Mouse (Mus musculus): ENCODE results near the gene Il1a.
A peak's percentile ranks its signal among the peaks of the same experiment; 100 is the strongest.

The Il1a gene

DNA sequence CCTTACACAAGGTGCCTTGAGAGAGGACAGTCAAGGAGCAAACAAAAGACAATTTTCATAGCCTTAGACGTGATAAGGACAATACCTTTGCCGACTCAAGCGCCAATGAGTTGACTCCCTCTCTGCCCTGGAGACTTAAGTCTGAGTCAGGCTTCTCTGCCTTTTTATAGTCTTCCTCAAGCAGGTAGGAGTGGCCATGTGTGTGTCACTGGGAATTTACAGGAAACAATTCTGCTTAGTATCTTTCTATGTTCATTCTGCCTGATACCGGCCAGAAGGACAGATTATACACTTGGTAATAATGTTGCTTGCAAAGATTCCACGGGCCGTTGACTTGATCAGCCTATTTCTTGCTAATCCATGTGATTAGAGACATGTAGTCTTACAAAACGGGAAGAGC, at the start of gene Il1a:
Gene Il1a (minus strand): TSS at position 137 of the 400 bp plus-strand sequence.
- DNase-seq = no peak

DNA sequence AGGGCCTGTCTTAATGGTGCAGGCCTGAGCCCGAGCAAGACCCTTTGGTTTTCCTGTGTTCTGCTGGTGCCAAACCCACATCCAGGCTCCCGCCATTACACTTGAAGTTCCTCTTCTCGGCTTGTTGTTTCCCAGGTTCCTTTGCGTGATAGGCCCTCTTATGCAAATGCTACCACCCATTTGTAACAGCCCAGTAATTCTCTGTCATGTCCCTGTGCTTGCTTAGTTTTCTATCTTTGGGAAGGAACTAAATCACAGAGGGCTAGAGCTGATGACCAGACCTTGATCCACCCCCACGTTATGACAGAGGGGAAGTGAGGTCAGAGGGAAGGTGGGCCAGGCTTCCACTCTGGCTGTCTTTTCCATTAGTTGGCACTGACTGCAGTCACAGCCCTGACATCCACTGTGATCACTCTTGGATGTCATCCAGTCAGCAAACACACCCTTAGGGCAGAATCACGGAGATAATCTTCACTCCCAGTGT, 28.4 kb upstream of the Il1a start:
- DNase-seq = peak; percentile 56 to 61

DNA sequence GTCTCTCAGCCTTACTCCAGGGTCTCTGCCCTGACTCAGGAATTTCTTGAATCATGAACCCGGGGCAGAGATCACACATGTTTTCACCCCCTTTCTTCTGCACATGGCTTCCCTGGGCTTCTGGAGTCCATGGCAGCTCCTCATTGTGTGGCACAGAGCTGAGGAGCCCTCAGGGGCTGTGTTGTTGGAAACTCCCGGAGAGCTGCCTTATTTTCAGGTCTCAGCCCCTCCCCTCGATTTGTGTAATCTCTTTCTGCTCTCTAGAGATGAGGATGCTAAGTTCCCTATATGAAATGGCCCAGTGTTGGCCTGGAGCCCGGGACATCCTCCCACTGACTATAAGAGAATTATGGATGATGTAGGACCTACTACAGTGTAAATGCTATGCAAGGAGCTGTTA, 23.7 kb upstream of the Il1a start:
- DNase-seq = no peak

DNA sequence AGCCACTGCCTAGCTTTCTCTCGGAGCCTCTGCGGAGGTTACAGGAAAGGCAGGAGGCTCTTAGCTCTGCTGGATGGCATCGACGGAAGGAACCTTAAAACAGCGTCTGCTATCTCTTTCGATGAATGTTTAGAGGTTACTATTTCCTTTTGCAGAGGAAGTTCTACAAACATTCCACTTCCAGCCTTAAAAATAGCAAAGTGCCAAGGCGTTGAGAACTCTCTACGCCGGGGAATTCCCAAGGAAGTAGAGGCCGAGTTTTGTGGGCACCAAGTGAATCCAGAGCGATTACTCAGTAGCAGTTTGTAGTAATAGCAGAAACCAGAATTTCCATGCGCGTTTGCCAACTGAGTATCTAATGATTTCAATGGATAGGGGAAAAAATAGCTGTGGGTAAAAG, 20.8 kb upstream of the Il1a start:
- DNase-seq = peak; percentile 31 to 43

DNA sequence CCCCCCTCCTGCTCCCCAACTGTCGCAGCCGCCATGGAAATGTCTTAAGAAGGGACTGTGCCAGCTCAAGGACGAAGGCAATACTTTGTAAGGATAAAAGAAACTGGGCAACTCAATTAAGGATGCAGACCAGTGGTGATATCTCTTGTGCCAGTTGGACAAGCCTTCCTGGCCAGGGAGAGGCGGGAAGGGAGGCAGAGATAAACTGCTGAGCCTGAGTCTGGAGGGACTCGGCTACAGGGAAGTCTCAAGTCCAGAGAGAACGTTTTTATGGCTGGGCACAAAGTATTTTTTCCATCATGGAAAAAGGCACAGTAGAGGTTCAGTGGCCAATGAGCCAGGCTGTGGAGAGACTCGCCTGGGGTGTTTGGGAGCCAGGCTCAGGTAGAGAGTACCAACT, 20.3 kb upstream of the Il1a start:
- no peak for DNase-seq

DNA sequence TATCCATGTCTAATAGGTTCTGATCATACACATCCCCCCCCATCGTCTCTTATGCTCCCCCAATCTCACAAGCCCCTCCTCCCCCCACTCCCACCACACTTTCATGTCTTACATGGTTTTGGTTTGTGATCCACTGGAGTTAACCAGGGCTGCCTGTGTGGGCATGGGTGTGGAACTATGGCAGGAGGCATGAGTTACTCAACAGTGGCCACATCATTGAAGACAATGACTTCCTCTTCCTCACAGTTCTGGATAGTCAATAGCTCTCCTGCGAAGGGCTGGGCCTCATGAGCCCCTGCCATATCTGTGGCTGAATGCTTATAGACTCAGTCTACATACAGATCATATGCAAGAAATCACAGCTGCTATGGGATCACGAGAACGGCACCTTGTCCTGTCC, 18.5 kb upstream of the Il1a start:
- DNase-seq = peak in 1 of 2 experiments; percentile 12

DNA sequence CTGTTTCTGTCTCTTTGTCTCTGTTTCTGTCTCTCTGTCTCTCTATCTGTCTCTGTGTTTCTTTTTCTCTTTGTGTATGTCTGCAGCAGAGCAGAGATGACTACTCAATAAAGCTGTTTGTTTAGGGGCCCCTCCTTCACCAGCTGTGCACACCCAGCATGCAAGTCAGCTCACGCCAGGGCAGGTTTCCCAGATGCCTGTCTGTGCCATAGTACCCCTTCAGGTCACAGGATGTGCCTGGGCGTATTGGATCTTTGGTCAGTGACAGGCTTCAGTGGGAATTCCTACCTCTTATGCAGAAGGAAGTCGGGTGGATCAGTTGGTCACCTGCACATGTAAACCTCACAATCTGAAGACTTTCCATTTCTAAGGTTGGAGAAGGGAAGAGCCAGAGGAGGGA, 14.4 kb upstream of the Il1a start:
- DNase-seq = no peak

DNA sequence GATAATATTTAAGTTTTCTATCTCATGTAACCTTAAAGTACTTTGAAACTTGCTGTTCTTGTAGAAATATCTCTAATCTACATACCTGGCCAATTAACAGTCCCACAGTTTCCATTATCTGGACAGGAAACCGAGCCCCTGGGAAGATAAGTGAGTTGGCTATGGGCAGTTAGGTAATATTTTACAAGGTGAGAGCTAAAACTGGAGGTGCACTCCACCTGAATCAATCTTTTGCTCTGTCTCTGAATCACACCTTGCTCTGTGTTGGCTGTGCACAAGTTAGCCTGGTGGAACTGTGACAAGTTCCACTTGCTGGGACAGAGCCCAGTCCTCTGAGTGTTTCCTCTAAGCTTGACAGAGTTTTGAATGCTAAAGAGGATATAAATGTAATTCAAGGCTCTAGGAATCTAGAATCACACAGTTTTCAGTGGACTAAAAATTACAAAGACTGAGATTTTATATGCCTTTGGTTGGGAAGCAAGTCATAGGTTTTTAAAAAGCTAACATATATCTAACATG, 12.4 kb upstream of the Il1a start:
- DNase-seq = no peak

DNA sequence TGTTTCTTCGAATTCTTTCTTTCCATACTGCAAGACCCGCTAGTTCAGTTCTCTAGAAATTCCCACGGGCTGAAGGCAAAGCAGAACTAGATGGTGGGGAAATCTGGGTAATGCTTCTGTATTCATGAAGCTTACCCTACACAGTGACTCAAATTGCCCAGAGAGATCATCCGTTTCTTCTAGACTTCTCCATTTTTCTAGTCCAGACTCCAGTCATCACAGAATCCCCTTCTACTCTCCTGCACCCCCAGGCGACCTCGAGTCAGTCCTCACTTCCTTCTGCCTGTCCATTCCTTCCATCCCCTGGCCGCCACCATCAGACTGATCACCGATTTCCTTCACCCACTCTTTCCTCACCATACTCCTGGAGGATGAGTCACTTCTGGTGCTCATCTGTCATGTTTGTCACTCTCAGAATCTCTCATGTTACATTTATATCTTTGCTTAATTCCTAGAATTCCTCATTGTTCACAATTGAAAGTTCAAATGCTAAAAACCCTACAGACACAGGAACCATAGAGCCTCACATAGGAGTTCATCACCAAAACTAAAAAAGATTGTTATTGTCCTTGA, 10.3 kb upstream of the Il1a start:
- DNase-seq = no peak

DNA sequence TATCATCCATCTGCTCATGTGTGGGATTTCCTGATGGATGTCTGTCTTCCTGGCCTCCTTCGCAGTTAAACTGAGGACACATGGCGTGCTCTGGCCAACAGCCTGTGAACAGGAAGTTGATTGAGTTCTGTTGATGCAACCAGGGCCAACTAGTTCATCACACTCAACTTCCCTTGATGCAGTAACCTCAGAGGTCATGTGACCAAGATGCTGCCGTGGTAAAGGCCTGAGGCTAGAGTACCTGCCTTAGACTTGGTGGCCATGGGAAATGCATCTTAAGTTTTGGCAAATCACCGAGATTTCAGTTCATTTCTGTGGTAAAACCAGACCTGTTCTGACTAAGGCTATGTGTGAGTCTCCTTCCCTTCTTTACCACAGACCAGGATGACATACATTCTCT, 6.1 kb upstream of the Il1a start:
- DNase-seq = peak; percentile 31 to 53

DNA sequence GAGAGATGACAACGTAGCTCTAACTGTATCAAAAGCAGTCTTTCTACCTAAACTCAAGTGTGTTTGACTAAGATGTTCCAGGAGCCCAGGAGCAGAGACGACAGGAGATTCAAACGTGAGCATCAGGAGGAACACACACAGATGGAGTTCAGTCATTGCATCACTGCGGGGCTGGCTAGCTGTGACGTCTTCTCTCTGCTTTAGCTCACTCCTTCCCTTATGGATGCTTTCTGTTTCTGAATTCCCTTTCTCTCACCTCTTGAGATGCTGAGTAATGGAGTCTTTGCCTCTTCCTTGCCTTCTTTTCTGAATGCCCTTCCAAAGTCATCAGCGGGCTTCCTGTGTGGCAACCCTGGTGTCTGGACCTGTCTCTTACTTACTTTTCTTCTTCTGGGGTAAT, 5.1 kb upstream of the Il1a start:
- DNase-seq = no peak

DNA sequence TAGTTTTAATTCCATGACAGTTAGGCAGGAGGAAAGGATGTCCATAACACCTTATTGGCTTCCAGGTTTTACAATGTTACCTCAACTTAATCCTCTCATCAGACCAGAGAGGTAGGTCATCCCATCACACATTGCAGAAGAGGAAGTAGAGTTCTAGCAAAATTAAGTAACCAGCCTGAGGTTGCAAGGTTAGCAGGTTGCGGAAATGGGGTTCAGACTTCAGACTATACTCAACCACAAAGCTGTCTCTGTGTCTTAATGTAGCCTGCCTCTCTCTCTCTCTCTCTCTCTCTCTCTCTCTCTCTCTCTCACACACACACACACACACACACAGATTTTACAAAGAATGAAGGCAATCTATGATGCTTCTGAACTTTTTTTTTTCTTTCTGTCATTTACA, 4.2 kb upstream of the Il1a start:
- DNase-seq = no peak

DNA sequence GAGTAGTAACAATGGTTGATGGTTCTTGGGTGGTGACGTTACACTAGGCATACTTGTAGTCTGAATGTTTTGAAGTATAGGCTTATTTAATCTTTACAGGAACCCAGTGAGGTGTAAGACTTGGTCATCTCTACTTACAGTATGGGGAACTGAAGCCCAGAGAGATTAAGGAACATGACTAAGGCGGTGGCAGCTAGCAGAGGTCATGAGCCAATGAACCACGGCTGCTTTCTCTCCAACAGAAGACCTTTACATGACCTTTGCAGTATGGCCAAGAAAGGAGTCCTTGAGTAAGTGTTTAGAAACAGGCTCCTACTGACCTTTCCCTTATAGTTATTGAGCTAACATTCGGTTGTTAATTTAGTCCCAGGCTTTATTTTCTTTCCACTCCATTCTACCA, 3.8 kb downstream of the Il1a start:
- no peak for DNase-seq

DNA sequence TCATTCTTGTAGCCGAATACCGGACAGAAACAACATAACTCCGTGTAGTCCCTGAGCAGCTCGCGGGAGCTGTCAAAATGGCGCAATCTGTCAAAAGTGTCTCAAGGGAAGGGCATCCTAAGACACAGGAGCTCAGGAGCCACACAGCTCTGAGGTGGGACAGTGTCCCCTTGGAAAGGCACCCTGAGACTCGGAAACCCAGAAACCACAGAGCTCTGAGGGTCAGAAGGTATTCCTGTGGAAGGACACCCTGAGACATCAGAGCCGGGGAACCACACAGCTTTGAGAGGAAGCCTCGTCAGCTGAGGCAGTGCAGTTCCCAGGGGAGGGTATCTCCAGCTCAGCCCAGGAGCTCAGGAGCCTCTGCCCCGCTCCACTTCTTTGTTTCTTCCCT, 12.2 kb downstream of the Il1a start:
- peak in 1 of 2 experiments; percentile 23 for DNase-seq

DNA sequence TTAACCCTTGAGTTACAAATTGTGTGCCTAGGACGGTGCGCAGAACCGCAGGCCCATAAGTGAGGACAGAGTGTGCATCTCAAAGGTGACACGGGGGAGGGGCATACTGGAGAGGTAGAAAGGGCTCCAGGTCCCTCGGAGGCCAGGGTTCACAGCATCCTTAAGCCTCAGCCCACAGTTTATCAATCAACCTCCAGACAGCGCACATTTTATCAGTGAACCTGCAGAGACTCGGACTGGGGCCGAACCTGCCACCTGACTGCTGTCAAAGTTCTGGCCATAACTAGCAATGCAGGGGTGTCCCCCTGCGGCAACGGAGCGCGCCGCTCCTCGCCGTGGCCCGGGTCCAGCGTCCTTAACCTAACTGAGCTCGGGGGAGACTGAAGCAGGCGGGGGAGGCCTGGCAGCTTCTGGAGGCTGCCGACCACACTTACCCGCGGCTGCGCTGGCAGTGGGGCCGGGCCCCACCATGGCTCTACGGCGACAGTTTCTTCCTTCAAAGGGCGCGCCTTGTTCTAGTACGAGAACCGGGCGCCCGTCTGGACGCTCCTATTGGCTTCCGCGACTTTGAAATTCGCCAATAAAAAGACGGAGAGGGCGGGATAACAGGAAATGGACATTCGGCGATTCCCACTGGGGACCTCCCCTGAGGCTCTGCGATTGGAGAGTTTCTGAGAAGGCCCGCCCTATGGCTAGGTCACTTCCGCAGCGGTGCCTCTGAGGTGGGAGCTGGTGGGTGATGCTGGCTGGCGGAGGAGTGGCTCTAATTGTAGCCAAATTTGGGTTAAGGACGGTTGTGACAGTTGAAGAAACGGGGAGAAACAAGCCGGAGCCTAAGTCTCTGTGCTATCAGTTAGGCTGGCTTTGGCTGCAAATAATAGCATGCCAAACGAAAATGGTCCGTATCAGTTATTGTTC, 12.8 kb downstream of the Il1a start, which contains the start of gene Ckap2l:
Gene Ckap2l (minus strand): TSS at position 542 of the 918 bp plus-strand sequence.
- DNase-seq = peak; percentile 98

DNA sequence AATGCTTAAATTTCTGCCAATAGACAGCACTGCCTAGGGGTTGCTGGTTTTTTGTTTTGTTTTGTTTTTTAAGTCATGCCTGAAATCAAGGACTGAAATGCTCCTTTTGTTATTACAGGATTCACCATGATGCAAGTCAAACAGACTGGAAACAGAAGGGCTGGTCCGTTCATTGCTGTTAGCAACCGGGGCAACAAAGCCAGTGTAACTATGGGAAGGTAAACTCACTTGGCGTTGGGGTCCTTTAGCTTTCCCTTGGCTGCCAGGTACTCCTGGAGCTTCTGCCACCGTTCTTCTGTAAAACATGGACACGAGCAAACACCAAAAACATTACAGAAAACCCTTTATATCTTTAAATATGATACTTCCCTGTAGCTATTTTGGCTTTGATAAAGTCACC, 13.7 kb downstream of the Il1a start:
- DNase-seq = no peak

DNA sequence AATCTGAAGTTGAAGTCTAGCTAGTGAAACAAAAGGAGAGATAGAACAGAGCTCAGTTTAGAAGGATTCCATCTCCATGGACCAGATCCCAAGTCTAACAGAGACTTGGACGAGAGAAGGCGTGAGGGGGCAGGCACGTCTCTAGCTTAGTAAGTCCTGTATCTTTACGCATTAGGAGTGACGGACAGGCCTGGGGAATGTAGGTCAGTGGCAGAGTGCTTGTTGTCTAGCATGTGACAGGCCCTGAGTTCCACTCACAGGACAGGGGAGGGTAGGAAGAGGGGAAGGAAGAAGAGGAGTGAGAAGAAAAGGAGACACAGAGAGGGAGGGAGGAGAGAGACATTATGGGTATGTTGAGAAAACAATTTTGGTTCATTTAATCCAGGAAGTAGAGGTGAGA, 14.7 kb downstream of the Il1a start:
- DNase-seq = no peak

DNA sequence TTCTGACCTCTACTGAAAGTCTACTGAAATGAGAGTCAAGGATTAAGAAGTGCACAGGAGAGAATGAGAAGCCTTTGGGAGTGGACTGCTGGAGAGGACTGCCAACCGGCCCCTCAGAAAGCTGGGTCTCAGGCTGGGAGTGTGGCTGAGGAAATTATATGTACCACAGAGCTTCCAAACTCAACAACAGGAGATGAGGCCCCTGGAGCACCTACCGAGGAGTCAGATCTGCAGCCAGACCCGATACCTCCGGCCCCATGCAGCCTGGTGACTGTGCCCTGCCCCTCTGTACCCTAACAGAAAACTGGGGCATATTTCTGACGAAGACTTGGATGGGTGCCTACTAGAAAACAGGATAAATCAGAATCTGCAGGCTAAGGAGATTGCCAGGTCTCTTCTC, 35.9 kb downstream of the Il1a start:
- DNase-seq = no peak

DNA sequence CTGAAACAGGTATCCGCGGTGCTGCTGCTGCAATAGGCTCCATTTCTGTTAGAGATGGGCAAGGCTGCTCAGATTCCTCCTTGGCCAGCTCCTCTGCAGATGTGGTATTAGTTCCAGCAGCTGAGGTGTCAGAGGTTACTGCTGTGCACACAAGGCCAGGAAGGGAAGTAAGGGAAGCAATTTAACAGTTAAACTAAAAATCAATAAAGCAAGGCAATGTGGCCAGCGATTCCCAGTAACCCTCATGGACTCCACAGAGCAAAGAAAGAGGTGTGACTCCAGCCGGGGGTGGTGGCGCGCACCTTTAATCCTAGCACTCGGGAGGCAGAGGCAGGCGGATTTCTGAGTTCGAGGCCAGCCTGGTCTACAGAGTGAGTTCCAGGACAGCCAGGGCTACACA, 39.2 kb downstream of the Il1a start:
- no peak for DNase-seq

DNA sequence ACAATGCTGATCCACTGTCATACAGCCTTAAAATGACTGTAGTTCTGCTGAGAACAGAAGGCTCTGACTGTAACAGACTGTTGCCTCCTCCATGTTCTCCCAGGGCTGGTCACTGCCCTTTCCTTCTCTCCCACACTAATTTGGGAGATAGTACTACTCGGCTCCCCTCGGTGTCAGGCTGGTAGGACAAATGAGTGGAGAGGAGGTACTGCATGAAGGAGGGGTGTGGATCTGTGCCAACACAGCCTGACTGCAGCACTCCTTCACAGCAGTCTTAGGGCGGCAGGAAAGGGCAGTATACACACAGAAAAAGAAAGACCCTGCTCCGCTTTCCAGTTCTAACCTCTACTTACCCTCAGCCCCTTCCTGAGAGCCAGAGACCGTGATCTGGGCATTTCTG, 39.8 kb downstream of the Il1a start:
- DNase-seq = no peak

DNA sequence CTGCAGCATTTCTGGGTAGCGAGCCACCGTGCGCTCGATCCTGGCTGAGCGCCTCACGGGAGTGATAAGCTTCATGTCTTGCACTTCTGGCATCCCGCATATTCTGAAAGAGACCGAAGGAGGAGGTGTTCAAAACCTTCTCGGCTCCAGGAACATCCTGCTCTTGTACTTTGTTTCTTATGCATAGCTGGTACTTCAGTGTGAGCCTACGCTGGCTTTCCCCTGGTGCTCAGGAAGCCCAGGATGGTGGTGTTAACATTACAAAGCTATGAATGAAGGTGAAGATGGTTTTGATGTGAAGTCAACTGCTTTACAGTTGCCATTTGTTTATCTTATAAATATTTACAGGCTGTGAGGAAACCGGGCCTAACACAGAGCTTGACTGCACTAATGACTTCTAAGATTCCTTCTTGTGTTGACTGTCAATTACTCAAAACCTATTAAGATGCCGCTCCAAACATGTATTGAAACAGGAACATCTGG, 40.6 kb downstream of the Il1a start:
- no peak for DNase-seq

DNA sequence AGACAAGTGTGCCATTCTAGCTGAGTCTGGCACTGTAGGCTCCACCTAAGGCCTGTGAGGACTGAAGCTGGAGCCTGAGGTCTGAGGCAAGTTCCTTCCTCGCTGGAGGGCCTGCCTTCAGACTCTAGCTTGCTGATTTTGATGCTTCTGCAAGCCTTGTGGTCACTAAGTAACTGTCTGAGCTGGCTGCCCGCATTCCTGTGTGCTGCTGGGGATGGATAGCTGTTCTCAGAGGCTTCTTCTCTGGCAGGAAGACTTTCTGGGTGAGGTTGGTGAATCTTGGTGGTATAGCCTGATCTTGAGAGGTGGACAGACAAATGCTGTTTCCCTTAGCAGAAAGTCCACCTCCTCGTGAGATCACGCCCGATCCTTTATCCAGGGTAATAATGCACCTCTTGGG, 42.0 kb downstream of the Il1a start:
- no peak for DNase-seq

DNA sequence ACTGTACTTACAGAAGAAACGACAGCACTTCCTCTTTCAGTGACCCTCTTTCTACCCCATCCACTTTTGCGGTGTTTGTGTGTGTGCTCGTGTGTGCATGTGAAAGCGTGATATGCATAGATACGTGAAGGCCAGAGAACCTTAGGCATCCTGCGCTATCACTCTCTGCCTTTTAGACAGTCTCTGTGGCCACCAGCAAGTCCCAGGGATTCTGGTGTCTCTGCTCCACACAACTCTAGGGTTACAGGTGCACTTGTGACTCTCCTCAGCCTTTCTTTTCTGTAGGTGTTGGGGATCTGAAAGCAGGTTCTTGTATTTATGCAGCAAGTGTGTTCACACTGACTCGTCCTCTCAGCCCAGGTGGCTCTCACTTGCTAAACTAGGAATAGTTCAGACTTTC, 44.5 kb downstream of the Il1a start:
- DNase-seq = no peak

DNA sequence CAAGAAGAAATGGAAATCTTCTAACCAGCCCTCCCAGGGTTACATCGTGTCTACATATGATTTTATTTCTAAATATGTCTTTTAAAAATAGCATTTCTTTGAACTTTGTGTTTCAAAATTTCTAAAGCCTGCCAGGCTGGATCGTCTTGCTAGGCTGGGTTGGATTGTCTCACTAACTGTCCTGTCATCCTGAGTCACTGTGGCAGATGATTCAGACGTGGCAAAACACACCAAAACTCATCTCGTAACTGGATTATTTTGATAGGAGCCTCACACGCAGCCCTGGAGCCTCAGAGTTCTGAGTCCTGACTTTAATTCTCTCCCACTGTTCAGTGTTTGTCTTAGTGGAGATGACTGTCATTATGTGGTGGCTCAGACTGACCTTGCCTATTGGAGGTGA, 46.7 kb downstream of the Il1a start:
- DNase-seq = no peak

All from lung, adult 18-20 months (tissue).